Mouse (Mus musculus) G1E (cell line): ENCODE results near the gene Tbl3.

ENCODE experiments used
- CTCF ChIP-seq: IDR thresholded peaks from 2 replicates; pipeline ENCODE4 v1.5.1; 2012; ENCODE audit warnings: low read depth, low read length, inconsistent platforms, mixed read lengths
- GATA1 ChIP-seq: IDR thresholded peaks from 2 replicates; pipeline ENCODE4 v1.6.1; 2012; ENCODE audit warnings: borderline replicate concordance, low read length, inconsistent platforms, mixed read lengths
- GATA2 ChIP-seq: IDR thresholded peaks from 2 replicates; pipeline ENCODE4 v1.6.1; 2012; ENCODE audit warnings: low read depth, low read length, inconsistent platforms, borderline replicate concordance
- POLR2AphosphoS5 ChIP-seq: IDR thresholded peaks from 2 replicates; pipeline ENCODE4 v1.6.1; 2012; ENCODE audit warnings: low read depth, low read length, inconsistent platforms; ENCODE audit not compliant: insufficient replicate concordance

- no peak for TF ChIP-seq CTCF
- no peak for TF ChIP-seq GATA1
- no peak for TF ChIP-seq POLR2AphosphoS5
- no peak for TF ChIP-seq GATA2
These were observed 20.7 kb upstream of the Tbl3 start for GRCm38 (mm10) chr17:24728184-24728583.
